Mouse (Mus musculus) brain, embryonic 14.5 days (tissue): ENCODE measurements at regions not wholly inside any gene's neighbourhood (a gene's known extent, or its start where the extent isn't known, plus 50 kb on each side); places are given as distances from the start of the nearest gene placed in this dataset.

Source experiments
- CTCF ChIP-seq: fragments of 200-500 bp; IDR thresholded peaks from 2 replicates; pipeline ENCODE4 v1.5.1; 2012; ENCODE audit warnings: inconsistent platforms, mild to moderate bottlenecking, moderate library complexity, borderline replicate concordance; ENCODE audit not compliant: insufficient read depth, insufficient read length; ENCODE audit errors: extremely low read depth
- POLR2A ChIP-seq: fragments of 200-500 bp; IDR thresholded peaks from 2 replicates; pipeline ENCODE4 v1.6.1; 2012; ENCODE audit warnings: mild to moderate bottlenecking, inconsistent platforms, borderline replicate concordance; ENCODE audit not compliant: poor library complexity, insufficient read depth, insufficient read length, severe bottlenecking; ENCODE audit errors: extremely low read depth

GRCm38 (mm10) chr8:81106763-81107509 is 92.2 kb upstream of the Usp38 start:
- no peak for TF ChIP-seq POLR2A
- TF ChIP-seq CTCF: no peak
